Mouse (Mus musculus) limb, embryonic 13.5 days (tissue): ENCODE data around the gene Ccdc13. TPM values are rescaled to one million over a fixed set of nuclear protein-coding genes. Genes with fewer than 3 reads are reported as not detected.

Experiments used
- ATAC-seq: fragments of 200-750 bp; cut with Nextera tagmentation; 2 replicates; pipeline ENCODE4 v1.8.0; 2017; ENCODE audit warnings: low read depth, moderate number of reproducible peaks, moderate TSS enrichment; ENCODE audit not compliant: low FRiP score
- H3K27ac ChIP-seq: fragments of 300-500 bp; sonication (generic); 2 replicates; pipeline ENCODE4 v1.5.1; 2015; ENCODE audit warnings: inconsistent platforms, mild to moderate bottlenecking, moderate library complexity
- H3K27me3 ChIP-seq: fragments of 300-500 bp; sonication (generic); 2 replicates; pipeline ENCODE4 v1.6.1; 2015; ENCODE audit warnings: mild to moderate bottlenecking, inconsistent platforms
- H3K36me3 ChIP-seq: fragments of 300-500 bp; sonication (generic); 2 replicates; pipeline ENCODE4 v1.6.1; 2015; ENCODE audit warnings: inconsistent platforms, mild to moderate bottlenecking, moderate library complexity
- H3K4me1 ChIP-seq: fragments of 300-500 bp; sonication (generic); 2 replicates; pipeline ENCODE4 v1.6.1; 2015; ENCODE audit warnings: inconsistent platforms
- H3K4me2 ChIP-seq: fragments of 300-500 bp; sonication (generic); replicated peaks from 2 replicates; pipeline ENCODE4 v1.6.1; 2015; ENCODE audit warnings: inconsistent platforms, mild to moderate bottlenecking, moderate library complexity
- H3K4me3 ChIP-seq: fragments of 300-500 bp; sonication (generic); 2 replicates; pipeline ENCODE4 v1.5.1; 2015; ENCODE audit warnings: moderate library complexity, mild to moderate bottlenecking, inconsistent platforms
- H3K9ac ChIP-seq: fragments of 300-500 bp; sonication (generic); 2 replicates; pipeline ENCODE4 v1.6.1; 2015; ENCODE audit warnings: mild to moderate bottlenecking, inconsistent platforms
- H3K9me3 ChIP-seq: fragments of 300-500 bp; sonication (generic); 2 replicates; pipeline ENCODE4 v1.6.1; 2016; ENCODE audit warnings: inconsistent platforms
- WGBS: fragments of 180-500 bp; shearing (Covaris S2); methylation state at CpG from one replicate; pipeline ENCODE4 v1.1.7; 2015; 5-methylcytosine and 5-hydroxymethylcytosine counted together
- polyA plus RNA-seq: library from polyadenylated mRNA; unstranded; fragments of >200 nt; fragmentation: Nextera tagmentation; extraction: Ambion mirVana; gene quantifications from 2 replicates; pipeline ENCODE4 v1.2.1, GENCODE M21; 2015

Ccdc13 gene
- polyA plus RNA-seq, 1 experiment from 2014 or later, result 0.76 TPM

GRCm38 (mm10) chr9:121763716-121764115, 75.5 kb downstream of the Ccdc13 start:
- peak overlapping the region; percentile 19; the same call in 1 of the 2 replicates for H3K9ac ChIP-seq
- H3K27ac ChIP-seq, result no peak overlapping the region
- WGBS, result 92% methylated on average over 19 of the region's 19 CpGs
- no peaks in the 10 kb centered on the region for H3K9me3 ChIP-seq
- ATAC-seq, result no peak
- H3K36me3 ChIP-seq, result peaks cover 70% of the 10 kb centered on the region
- no peak overlapping the region for H3K4me3 ChIP-seq
- H3K4me1 ChIP-seq, result peaks cover 21% of the 10 kb centered on the region
- H3K4me2 ChIP-seq, result no peak overlapping the region
- no peaks in the 10 kb centered on the region for H3K27me3 ChIP-seq

GRCm38 (mm10) chr9:121762761-121763160, 76.5 kb downstream of the Ccdc13 start:
- Histone ChIP-seq H3K27me3 (no peaks in the 10 kb centered on the region), H3K4me1 (peaks cover 30% of the 10 kb centered on the region), H3K36me3 (peaks cover 61% of the 10 kb centered on the region), H3K4me3 (no peak overlapping the region), H3K9me3 (no peaks in the 10 kb centered on the region), H3K27ac (no peak overlapping the region), H3K4me2 (no peak overlapping the region), H3K9ac (no peak overlapping the region)
- ATAC-seq, result no peak
- 91% methylated on average over 25 of the region's 25 CpGs for WGBS

- no peak for ATAC-seq
- H3K9me3 ChIP-seq, result no peaks in the 10 kb centered on the region
- no peak overlapping the region for H3K4me2 ChIP-seq
- H3K4me3 ChIP-seq, result no peak overlapping the region
- peaks cover 35% of the 10 kb centered on the region for H3K4me1 ChIP-seq
- H3K36me3 ChIP-seq, result peaks cover 55% of the 10 kb centered on the region
- no peaks in the 10 kb centered on the region for H3K27me3 ChIP-seq
- no peak overlapping the region for H3K27ac ChIP-seq
- 87% methylated on average over 10 of the region's 10 CpGs for WGBS
- peak overlapping the region; percentile 35; the same call in 1 of the 2 replicates for H3K9ac ChIP-seq
These were observed 77.0 kb downstream of the Ccdc13 start for GRCm38 (mm10) chr9:121762248-121762647.

GRCm38 (mm10) chr9:121761787-121762186, 77.5 kb downstream of the Ccdc13 start:
- Histone ChIP-seq H3K36me3 (peaks cover 54% of the 10 kb centered on the region), H3K27me3 (no peaks in the 10 kb centered on the region), H3K4me1 (peaks cover 40% of the 10 kb centered on the region), H3K27ac (no peak overlapping the region; the same call in 1 of the 2 replicates), H3K9me3 (no peaks in the 10 kb centered on the region), H3K4me3 (no peak overlapping the region), H3K9ac (peak overlapping the region; percentile 35; the same call in 1 of the 2 replicates), H3K4me2 (peak overlapping the region; percentile 77)
- 67% methylated on average over 8 of the region's 8 CpGs for WGBS
- ATAC-seq, result no peak

GRCm38 (mm10) chr9:121761091-121761665, 78.1 kb downstream of the Ccdc13 start:
- H3K9ac ChIP-seq, result peak overlapping the region; percentile 95
- H3K36me3 ChIP-seq, result peaks cover 51% of the 10 kb centered on the region
- H3K4me3 ChIP-seq, result peak overlapping the region; percentile 83
- H3K27me3 ChIP-seq, result no peaks in the 10 kb centered on the region
- H3K4me2 ChIP-seq, result peak overlapping the region; percentile 77
- peak overlapping the region; percentile 96; the same call in 1 of the 2 replicates for H3K27ac ChIP-seq
- 63% methylated on average over 10 of the region's 10 CpGs for WGBS
- H3K9me3 ChIP-seq, result no peaks in the 10 kb centered on the region
- peaks cover 42% of the 10 kb centered on the region for H3K4me1 ChIP-seq
- ATAC-seq, result no peak

- WGBS, result under 1% methylated on average over 36 of the region's 43 CpGs
- Histone ChIP-seq H3K9me3 (no peaks in the 10 kb centered on the region), H3K4me2 (peak overlapping the region; percentile 77), H3K4me1 (peaks cover 42% of the 10 kb centered on the region), H3K36me3 (peaks cover 51% of the 10 kb centered on the region), H3K27ac (peak overlapping the region; percentile 96), H3K27me3 (no peaks in the 10 kb centered on the region), H3K9ac (peak overlapping the region; percentile 95), H3K4me3 (peak overlapping the region; percentile 83)
- peak; percentile 69 for ATAC-seq
These were observed 78.8 kb downstream of the Ccdc13 start for GRCm38 (mm10) chr9:121760271-121761090.

GRCm38 (mm10) chr9:121759091-121760081, 79.9 kb downstream of the Ccdc13 start, which contains the start of gene Zfp651:
Gene Zfp651 (plus strand): TSS chr9:121759330.
- under 1% methylated on average over 79 of the region's 97 CpGs for WGBS
- Histone ChIP-seq H3K9me3 (no peaks in the 10 kb centered on the region), H3K36me3 (peaks cover 51% of the 10 kb centered on the region), H3K9ac (peak within 1 kb of the TSS; percentile 95), H3K27ac (peak within 1 kb of the TSS; percentile 96), H3K4me3 (peak within 1 kb of the TSS; percentile 83), H3K4me1 (peaks cover 42% of the 10 kb centered on the region), H3K4me2 (peak within 1 kb of the TSS; percentile 77), H3K27me3 (no peaks in the 10 kb centered on the region)
- peak; percentile 76 for ATAC-seq

GRCm38 (mm10) chr9:121757835-121758814, 81.1 kb downstream of the Ccdc13 start:
- H3K36me3 ChIP-seq, result peaks cover 51% of the 10 kb centered on the region
- peak; percentile 37; the same call in 1 of the 2 replicates for ATAC-seq
- peak overlapping the region; percentile 83 for H3K4me3 ChIP-seq
- H3K27ac ChIP-seq, result peak overlapping the region; percentile 96
- H3K9me3 ChIP-seq, result no peaks in the 10 kb centered on the region
- peaks cover 42% of the 10 kb centered on the region for H3K4me1 ChIP-seq
- WGBS, result 29% methylated on average over 10 of the region's 10 CpGs
- peak overlapping the region; percentile 95 for H3K9ac ChIP-seq
- H3K4me2 ChIP-seq, result peak overlapping the region; percentile 77
- H3K27me3 ChIP-seq, result no peaks in the 10 kb centered on the region

GRCm38 (mm10) chr9:121757432-121757831, 81.8 kb downstream of the Ccdc13 start:
- H3K27me3 ChIP-seq, result no peaks in the 10 kb centered on the region
- peaks cover 42% of the 10 kb centered on the region for H3K4me1 ChIP-seq
- peaks cover 49% of the 10 kb centered on the region for H3K36me3 ChIP-seq
- WGBS, result 47% methylated on average over 3 of the region's 3 CpGs
- H3K9ac ChIP-seq, result 0 out of 2 replicates have a peak overlapping the region, but pooled peaks have one; percentile 10
- ATAC-seq, result no peak
- H3K27ac ChIP-seq, result peak overlapping the region; percentile 96
- H3K4me2 ChIP-seq, result peak overlapping the region; percentile 77
- no peaks in the 10 kb centered on the region for H3K9me3 ChIP-seq
- no peak overlapping the region for H3K4me3 ChIP-seq

- 83% methylated on average over 3 of the region's 3 CpGs for WGBS
- peak overlapping the region; percentile 10; the same call in 1 of the 2 replicates for H3K27ac ChIP-seq
- peaks cover 49% of the 10 kb centered on the region for H3K36me3 ChIP-seq
- peaks cover 39% of the 10 kb centered on the region for H3K4me1 ChIP-seq
- no peak overlapping the region for H3K4me3 ChIP-seq
- H3K9ac ChIP-seq, result no peak overlapping the region
- ATAC-seq, result no peak
- no peak overlapping the region for H3K4me2 ChIP-seq
- H3K27me3 ChIP-seq, result no peaks in the 10 kb centered on the region
- no peaks in the 10 kb centered on the region for H3K9me3 ChIP-seq
These were observed 82.5 kb downstream of the Ccdc13 start for GRCm38 (mm10) chr9:121756785-121757184.
